Mouse (Mus musculus) neural tube, embryonic 10.5 days (tissue): ENCODE results near the gene Sdf2l1.

Source experiments
- DNase-seq: peaks from one replicate; pipeline ENCODE4 v3.0.0-alpha.2; 2017; ENCODE audit warnings: low spot score; ENCODE audit errors: extremely low spot score

Gene Sdf2l1

GRCm38 (mm10) chr16:17124119-17124870 is 7.9 kb downstream of the Sdf2l1 start:
- peak; percentile 84 for DNase-seq

GRCm38 (mm10) chr16:17121569-17121968 is 10.6 kb downstream of the Sdf2l1 start:
- no peak for DNase-seq

GRCm38 (mm10) chr16:17117309-17117799 is 14.8 kb downstream of the Sdf2l1 start:
- no peak for DNase-seq

GRCm38 (mm10) chr16:17110771-17111743 is 21.1 kb downstream of the Sdf2l1 start, which contains the start of gene Ppil2:
Ppil2 (minus strand) TSS chr16:17111257.
- DNase-seq = peak; percentile 75

- DNase-seq = no peak
Measured at GRCm38 (mm10) chr16:17104600-17104999, 27.6 kb downstream of the Sdf2l1 start.

- DNase-seq = no peak
Measured at GRCm38 (mm10) chr16:17102630-17103220, 29.5 kb downstream of the Sdf2l1 start.

GRCm38 (mm10) chr16:17096938-17097337 is 35.2 kb downstream of the Sdf2l1 start:
- no peak for DNase-seq

- DNase-seq = no peak
Measured at GRCm38 (mm10) chr16:17088346-17088745, 43.8 kb downstream of the Sdf2l1 start.

- no peak for DNase-seq
Measured at GRCm38 (mm10) chr16:17086669-17087193, 45.5 kb downstream of the Sdf2l1 start.

- no peak for DNase-seq
Measured at GRCm38 (mm10) chr16:17086241-17086640, 45.9 kb downstream of the Sdf2l1 start.

- no peak for DNase-seq
Measured at GRCm38 (mm10) chr16:17085636-17086035, 46.5 kb downstream of the Sdf2l1 start.

- no peak for DNase-seq
Measured at GRCm38 (mm10) chr16:17082121-17082792, 49.9 kb downstream of the Sdf2l1 start.
